Mouse (Mus musculus): Measurements from ENCODE around the gene Ushbp1.
A peak's percentile ranks its signal among the peaks of the same experiment; 100 is the strongest.

- TF ChIP-seq POLR2A (IDR thresholded peaks at IDR 0.05; ENCODE audit: low read depth, low read length): peak; percentile 6
- TF ChIP-seq CTCF (conservative IDR thresholded peaks at IDR 0.05; ENCODE audit: insufficient read depth, insufficient read length, low read depth, low read length): no peak
Observed at GRCm38 (mm10) chr8:71372427-71372826, 23.2 kb downstream of the Ushbp1 start.

Data from kidney, adult 2 months (tissue).